Mouse (Mus musculus) regulatory T cell (primary cell): ENCODE measurements around the gene Ntrk1.
"Not testable (repeated sequence)": the region's sequence is repeated elsewhere in the genome, so short reads cannot be mapped to it uniquely, and the experiment has no call there.

Source experiments
- in situ Hi-C: fragments of 300-600 bp; cut with MboI, MseI; formaldehyde crosslinking; loops from one replicate; pipeline ENCODE4 v1.15.1; 2025; ENCODE audit warnings: high pct_unique_total_duplicates

The Ntrk1 gene

GRCm38 (mm10) chr3:87794922-87795325, at the start of gene Ntrk1:
Gene Ntrk1 (minus strand): TSS chr3:87795162.
- in situ Hi-C loops, result no loop called here

GRCm38 (mm10) chr3:87840858-87841257, 45.9 kb upstream of the Ntrk1 start:
- in situ Hi-C loops, result no loop called here

- in situ Hi-C loops, result no loop called here
Observed at GRCm38 (mm10) chr3:87838622-87839021, 43.7 kb upstream of the Ntrk1 start.

DNA sequence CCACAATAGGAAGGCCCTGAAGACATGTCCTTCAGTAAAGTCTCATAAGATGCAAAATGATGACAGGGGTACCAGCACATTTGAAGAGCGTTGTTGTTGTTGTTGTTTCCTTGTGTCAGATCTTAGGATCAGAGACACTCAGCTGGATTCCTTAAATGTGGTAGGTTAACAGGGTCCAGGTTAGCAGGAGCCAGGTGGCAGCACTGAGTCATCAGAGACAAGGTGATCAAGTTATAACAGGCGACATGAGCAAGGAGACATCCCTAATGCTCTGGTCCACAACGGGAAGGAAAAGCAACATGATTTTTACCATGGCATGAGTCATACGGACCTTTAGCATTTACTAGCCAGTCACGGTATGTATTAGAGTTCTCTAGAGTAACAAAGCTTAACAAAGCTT, 38.5 kb upstream of the Ntrk1 start:
- in situ Hi-C loops, result no loop called here

DNA sequence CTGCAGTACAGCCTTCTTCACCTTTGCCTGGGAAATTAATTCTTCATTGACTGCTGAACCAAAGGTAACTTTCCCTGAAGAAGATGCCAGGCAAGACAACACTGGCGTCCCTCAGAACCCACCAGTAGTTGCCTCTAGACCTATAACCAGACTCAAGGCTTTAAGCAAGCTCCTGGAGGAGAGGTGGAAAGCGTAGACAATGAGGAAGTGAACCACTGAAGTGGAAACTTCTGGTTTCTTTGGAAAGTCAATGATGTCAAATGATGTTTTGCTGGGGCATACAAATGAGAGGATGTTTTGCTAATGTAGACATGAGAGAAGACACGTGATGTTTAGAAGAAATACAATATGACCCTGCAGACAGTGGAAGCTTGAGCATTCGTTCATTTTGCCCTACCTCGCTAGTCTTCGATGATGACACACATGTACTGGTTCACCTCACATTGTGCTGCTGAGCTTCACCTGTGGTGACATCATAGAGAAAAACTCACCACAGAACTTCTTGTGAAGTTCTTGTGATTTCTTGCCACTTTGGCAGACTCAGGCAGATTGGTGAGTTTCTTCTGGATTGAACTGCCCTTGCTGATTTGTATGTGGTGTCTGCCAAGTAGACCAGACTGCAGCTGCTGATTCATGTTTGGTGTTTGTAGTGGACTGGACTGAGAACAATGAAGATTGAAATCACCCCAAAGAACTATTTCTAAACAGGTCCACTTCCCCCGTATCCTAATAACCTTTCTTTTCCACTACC, 37.3 kb upstream of the Ntrk1 start:
- in situ Hi-C loops, result no loop called here

DNA sequence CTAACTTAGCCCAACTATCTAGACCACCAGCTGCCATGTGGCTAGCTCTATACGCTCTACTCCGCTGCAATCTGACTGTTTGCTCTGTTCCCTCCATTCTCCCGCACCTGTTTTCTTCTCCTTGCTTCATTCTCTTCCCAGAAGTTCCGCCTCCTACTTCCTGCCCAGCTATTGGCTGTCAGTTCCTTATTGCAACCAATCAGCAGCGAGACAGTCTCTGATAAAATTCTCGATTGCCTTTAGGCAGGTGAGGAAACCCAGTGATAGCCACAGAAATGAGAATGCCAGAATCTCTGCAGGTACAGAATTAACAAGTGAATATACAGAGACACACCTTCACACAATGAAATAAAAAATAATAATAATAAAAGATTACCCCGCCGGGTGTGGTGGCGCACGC, 34.1 kb upstream of the Ntrk1 start:
- in situ Hi-C loops, result no loop called here

DNA sequence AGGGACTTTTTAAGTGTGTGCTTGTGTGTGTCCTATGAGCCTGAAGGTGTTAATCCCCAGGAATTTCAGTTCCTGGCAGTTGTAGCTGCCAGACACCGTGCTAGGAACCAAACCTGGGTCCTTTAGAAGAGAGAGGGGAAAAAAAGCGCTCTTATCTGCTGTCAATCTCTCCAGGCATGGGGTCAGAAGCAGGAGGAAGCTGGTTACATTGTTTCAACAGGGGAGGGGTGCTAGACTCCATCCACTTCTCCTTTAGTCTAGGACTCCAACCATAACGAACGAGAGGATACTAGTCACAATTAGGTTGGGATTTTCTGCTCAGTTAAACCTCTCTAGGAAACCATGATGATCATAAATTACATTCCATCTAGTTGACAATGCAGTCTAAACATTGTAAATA, 33.5 kb upstream of the Ntrk1 start:
- in situ Hi-C loops, result no loop called here

DNA sequence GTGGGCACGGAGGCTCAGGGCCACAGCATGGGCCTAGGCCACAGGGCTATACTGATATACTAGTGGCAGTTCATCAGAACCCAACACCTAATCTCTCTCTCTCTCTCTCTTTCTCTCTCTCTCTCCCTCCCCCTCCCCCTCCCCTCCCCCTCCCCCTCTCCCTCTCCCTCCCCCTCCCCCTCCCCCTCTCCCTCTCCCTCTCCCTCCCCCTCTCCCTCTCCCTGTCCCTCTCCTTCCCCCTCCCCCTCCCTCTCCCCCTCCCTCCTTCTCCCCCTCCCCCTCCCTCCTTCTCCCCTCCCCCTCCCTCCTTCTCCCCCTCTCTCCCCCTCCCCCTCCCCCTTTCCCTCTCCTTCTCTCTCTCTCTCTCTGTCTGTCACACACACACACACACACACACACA, 29.2 kb upstream of the Ntrk1 start, which contains the start of gene Pear1:
Gene Pear1, minus strand, starts transcription at position 101 of the 400 bp plus-strand sequence.
- in situ Hi-C loops, result not testable (repeated sequence)

DNA sequence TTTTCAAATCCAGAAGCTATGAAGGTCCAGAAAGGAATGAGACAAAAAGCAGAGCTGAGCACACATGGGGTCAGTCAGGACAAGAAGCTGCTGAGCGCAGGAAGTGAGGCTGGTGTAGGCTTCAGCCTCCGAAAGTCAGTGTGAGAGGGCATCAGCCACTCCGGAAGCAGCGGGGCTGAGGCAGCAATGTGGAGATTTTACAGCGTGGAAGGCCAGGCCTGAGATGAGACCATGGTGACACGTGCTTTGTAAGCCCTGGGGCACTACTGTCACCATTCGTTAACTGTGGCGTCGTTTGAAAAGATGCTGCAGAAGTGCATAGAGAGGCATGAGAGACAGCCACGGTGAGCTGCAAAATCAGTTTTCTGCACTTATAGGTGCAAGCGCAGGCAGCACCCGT, 23.3 kb upstream of the Ntrk1 start:
- in situ Hi-C loops, result loop anchor here (5.0 kb wide), 2 partner anchors 39 to 46 kb away; no protein-coding TSS in a partner anchor

DNA sequence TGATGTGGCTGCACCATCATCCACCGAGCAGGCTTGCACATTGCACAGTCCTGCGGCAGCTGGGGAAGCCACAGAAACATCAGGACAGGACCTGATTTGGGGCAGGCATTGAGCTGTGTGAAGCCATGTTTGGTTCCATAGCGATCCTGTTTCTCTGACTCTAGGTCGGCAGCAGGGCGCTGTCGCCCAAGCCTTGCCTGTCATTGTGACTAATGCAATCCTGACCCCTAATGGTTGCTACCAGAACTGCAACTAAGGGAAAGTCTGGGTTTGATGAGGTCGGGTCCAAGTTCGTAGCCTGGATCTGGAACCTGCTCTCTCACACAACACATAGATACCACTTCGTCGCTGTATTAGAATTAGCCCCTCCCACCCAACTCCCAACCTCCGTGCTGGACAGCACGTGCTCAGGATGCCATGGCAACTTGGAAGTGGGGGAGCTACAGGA, 21.7 kb upstream of the Ntrk1 start:
- in situ Hi-C loops, result loop anchor here (5.0 kb wide), 2 partner anchors 41 to 44 kb away; no protein-coding TSS in a partner anchor

GRCm38 (mm10) chr3:87816166-87816565, 21.2 kb upstream of the Ntrk1 start:
- in situ Hi-C loops, result loop anchor here (5.0 kb wide), 2 partner anchors 41 to 44 kb away; no protein-coding TSS in a partner anchor

DNA sequence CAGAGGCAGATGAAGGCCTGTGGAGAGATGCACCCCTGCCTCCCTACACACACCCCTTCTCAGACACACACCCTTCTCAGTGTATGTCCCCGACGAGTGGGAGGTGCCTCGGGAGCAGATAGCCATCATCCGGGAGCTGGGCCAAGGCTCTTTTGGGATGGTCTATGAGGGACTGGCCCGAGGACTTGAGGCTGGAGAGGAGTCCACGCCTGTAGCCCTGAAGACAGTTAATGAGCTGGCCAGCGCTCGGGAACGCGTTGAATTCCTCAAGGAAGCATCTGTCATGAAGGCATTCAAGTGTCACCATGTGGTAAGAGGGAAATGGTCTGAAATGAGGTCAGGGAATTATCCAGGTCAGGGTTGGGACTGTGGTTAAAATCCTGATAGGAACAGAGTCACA, 17.9 kb upstream of the Ntrk1 start:
- in situ Hi-C loops, result no loop called here

- in situ Hi-C loops, result no loop called here
Observed at GRCm38 (mm10) chr3:87812413-87812812, 17.5 kb upstream of the Ntrk1 start.

- in situ Hi-C loops, result no loop called here
Observed at GRCm38 (mm10) chr3:87811297-87811696, 16.3 kb upstream of the Ntrk1 start.

- in situ Hi-C loops, result no loop called here
Observed at GRCm38 (mm10) chr3:87809322-87809962, 14.5 kb upstream of the Ntrk1 start.

DNA sequence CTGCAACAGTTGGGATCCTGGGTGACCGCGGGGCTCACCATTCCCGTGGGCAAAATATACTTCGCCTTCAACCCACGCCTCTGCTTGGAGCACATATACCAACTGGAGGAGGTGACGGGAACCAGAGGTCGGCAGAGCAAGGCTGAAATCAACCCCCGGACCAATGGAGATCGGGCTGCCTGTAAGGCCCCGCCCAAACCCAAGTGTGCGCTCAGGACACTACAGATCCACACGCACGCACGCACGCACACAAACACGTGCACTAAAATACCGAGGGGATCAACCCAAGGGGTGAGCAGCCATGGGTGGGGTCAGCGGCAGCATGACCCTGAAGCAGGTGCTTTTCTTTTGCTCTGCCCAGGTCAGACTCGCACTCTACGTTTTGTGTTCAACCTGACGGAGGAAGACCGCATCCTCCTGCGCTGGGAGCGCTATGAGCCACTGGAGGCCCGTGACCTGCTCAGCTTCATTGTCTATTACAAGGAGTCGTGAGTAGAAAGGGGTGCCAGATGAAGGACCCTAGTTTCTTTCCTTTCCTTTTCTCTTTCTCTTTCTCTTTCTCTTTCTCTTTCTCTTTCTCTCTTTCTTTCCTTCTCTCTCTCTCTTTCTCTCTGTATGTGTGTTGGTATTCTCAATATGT, 9.2 kb upstream of the Ntrk1 start:
- in situ Hi-C loops, result no loop called here

DNA sequence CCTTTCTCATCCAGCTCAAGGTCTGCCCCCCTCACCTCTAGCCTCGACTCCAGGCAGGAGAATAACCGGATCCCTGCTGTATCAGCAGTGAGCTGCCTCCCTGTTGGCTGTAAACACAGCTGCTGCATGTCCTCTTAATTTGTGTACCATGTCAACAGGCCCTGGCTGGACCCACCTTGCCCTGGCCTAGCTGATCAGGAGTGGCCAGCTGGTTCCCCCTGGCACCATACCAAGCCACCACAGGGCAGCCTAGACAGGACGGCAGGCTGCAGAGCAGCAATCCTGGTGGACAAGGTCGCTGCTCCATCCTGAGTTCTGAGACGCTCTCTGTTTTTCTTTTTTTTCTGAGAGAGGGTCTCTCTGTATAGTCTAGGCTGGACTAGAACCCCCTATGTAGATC, 6.7 kb upstream of the Ntrk1 start:
- in situ Hi-C loops, result no loop called here

GRCm38 (mm10) chr3:87796736-87797334, 1.9 kb upstream of the Ntrk1 start, which contains the start of gene Insrr:
Gene Insrr (plus strand): TSS chr3:87796951.
- in situ Hi-C loops, result no loop called here

DNA sequence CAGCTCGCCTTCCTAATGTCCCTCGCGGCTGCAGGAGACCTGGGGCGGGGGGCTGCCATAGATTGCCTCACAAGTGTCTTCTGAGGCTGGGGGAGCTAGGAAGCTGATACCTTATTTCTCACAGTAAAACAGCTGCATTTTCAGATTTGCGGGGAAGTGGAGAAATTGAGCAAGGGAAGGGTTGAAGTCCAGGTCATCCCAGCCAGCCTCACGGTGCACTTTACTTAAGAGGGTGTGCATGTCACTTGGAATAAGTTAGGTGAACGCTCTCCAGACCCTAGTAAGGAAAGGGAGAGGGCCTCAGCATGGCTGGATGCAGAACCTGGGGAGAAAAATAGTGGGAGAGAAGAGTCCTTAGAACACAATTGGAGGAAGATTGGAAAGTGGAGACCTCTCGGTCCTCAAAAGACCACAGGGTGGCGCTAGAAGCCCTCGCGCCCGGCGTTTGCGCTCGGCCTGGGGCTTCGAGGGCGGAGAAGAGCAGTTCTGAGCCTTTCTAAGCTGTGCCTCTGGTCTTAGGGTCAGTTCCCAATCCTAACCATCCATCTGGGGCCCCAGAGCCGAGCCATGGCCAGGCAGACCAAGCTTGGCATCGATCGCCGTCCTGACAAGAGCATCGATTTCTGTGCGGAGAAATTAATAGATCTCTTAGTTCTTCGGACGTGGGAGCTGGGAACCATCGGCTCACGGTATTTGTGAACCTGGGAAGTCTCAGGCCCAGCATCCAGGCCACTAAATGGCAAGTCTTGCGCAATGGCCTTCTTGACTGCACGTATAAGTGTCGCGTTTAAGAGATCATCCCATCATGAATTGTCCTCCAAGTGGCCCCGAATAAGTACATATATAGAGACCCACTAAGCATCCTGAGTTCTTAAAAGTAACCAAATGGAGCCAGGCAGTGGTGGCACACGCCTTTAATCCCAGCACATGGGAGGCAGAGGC, 645 bp upstream of the Ntrk1 start:
- in situ Hi-C loops, result no loop called here

DNA sequence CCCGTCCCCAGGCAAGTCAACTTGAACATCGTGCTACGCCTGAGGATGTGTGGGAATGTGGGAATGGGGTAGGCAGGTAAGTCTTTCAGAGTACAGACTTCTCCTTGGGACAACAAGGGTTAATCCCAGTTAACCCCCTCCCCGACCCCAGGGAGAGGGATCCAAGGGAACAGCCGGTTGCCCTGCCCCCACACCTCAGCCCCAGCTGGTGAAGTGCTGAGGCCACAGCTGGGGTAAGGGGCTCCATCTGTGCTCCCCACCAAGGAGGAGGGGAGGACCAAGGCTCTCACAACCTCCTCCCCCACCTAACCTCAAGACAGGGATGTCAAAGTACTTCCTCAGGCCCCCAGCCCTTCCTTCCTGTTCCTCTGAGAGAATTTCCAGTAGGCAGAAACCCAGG, 5.2 kb downstream of the Ntrk1 start:
- in situ Hi-C loops, result no loop called here

DNA sequence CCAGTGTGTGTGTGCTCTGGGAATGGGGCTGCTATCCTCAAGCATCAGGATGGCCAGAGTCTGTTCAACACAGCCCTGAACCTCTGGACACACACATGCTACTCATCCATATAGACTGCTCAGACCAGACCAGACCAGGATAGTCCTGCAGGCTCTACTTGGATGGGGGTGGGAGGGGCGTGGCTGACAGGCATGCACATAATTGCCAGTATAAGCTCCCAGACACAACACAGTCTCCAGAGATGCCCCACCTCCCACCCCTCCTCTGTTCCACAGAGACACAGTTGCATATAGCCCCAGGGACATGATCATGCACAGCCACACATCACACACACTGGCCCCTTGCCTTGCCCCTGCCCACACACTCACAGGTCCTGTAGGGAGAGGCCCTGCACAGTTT, 5.7 kb downstream of the Ntrk1 start:
- in situ Hi-C loops, result no loop called here
